Mouse (Mus musculus) heart, adult 2 months (tissue): ENCODE measurements around the gene Odf3b. TPM values are rescaled to one million over a fixed set of nuclear protein-coding genes. Genes with fewer than 3 reads are reported as not detected.
A peak's percentile ranks its signal among the peaks of the same experiment; 100 is the strongest.

Experiments
- DNase-seq, 2 experiments: peaks; one replicate each; pipeline ENCODE4 v3.0.0; 2021
- H3K27ac ChIP-seq: fragments of 200-600 bp; 2 replicates; pipeline ENCODE4 v1.8.1; 2022
- H3K27me3 ChIP-seq: fragments of 200-500 bp; 2 replicates; pipeline ENCODE4 v1.6.1; 2012; ENCODE audit warnings: mild to moderate bottlenecking, low read length, inconsistent platforms, mixed read lengths; ENCODE audit not compliant: control insufficient read depth, insufficient read depth
- H3K36me3 ChIP-seq: fragments of 200-500 bp; 2 replicates; pipeline ENCODE4 v1.6.1; 2012; ENCODE audit warnings: low read length, inconsistent platforms; ENCODE audit not compliant: control insufficient read depth, insufficient read depth
- H3K4me1 ChIP-seq: fragments of 200-500 bp; 2 replicates; pipeline ENCODE4 v1.6.1; 2011; ENCODE audit warnings: low read length; ENCODE audit not compliant: control insufficient read depth, insufficient read depth
- H3K4me3 ChIP-seq: fragments of 200-600 bp; 2 replicates; pipeline ENCODE4 v1.8.1; 2022
- H3K79me2 ChIP-seq: fragments of 200-500 bp; replicated peaks from 2 replicates; pipeline ENCODE4 v1.6.1; 2012; ENCODE audit warnings: mild to moderate bottlenecking, inconsistent platforms, low read length, moderate library complexity, mixed read lengths; ENCODE audit not compliant: control insufficient read depth, insufficient read depth
- H3K9ac ChIP-seq: fragments of 200-500 bp; 2 replicates; pipeline ENCODE4 v1.6.1; 2012; ENCODE audit warnings: low read depth, mild to moderate bottlenecking, control low read depth, inconsistent platforms, low read length, mixed read lengths
- CTCF ChIP-seq: fragments of 200-600 bp; IDR thresholded peaks from 2 replicates; pipeline ENCODE4 v1.8.1; 2022; ENCODE audit warnings: antibody characterized with exemption, mild to moderate bottlenecking, moderate library complexity
- EP300 ChIP-seq: fragments of 200-500 bp; IDR thresholded peaks from 2 replicates; pipeline ENCODE4 v1.6.1; 2011; ENCODE audit warnings: low read depth, low read length, control low read depth; ENCODE audit not compliant: insufficient read depth
- POLR2A ChIP-seq: fragments of 200-500 bp; IDR thresholded peaks from 2 replicates; pipeline ENCODE4 v1.6.1; 2011; ENCODE audit warnings: mild to moderate bottlenecking, low read depth, low read length, control low read depth; ENCODE audit not compliant: insufficient read depth
- WGBS: fragments of 180-500 bp; shearing (Covaris S2); methylation state at CpG from one replicate; pipeline ENCODE4 v1.1.7; 2018; 5-methylcytosine and 5-hydroxymethylcytosine counted together
- intact Hi-C: fragments of 180-260 bp; cut with DNase I; formaldehyde crosslinking; loops from one replicate; pipeline ENCODE4 v1.15.1; 2025
- polyA plus RNA-seq: library from polyadenylated mRNA; depleted of rRNA; stranded (reverse); fragments of >200 nt; gene quantifications from 2 replicates; pipeline ENCODE4 v1.2.3, GENCODE M21; 2012
- total RNA-seq, 2 experiments: library from RNA; stranded (reverse); gene quantifications; 2 replicates each; pipeline ENCODE4 v1.2.3; 2021

Gene Odf3b
- total and polyA plus RNA-seq, 3 experiments = 0.91 to 9.1 (median 0.94) TPM

DNA sequence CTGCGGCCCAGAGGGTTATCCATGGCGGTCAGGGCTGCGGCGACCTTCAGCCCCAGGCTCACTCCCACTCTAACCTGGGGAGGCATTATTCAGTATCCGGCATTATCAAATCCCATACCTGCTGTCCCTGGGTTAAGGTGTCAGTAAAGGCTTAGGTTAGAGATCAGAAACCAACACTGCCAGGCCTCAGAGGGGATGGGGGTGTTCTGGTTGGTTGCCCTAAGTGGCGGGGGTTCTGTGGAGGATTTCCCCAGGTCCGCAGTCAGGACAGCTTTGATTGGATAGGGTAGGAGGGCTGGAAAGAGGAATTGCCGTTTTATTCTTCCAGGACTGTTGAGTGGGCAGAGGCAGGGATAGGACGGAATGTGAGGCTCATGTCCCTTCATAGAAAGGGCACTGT lies 4.7 kb downstream of the Odf3b start:
- peak overlapping the region; percentile 99 for H3K27ac ChIP-seq
- H3K36me3 ChIP-seq = no peaks in the 10 kb centered on the region
- H3K79me2 ChIP-seq = no peaks in the 10 kb centered on the region
- H3K9ac ChIP-seq = peak overlapping the region; percentile 59
- H3K4me1 ChIP-seq = peaks cover 7% of the 10 kb centered on the region
- DNase-seq = no peak
- H3K27me3 ChIP-seq = 0 out of 2 replicates have a peak, but pooled peaks cover 2% of the 10 kb centered on the region
- WGBS = 44% methylated on average over 9 of the region's 9 CpGs
- peak overlapping the region; percentile 63 for H3K4me3 ChIP-seq
- intact Hi-C loops = loop anchor here (2.0 to 10.0 kb wide), 3 partner anchors 54 to 230 kb away; partner anchors contain the start of genes C730034F03Rik, Chkb, Gm44502 and Mapk11
- TF ChIP-seq CTCF = no peak; the same call in 1 of the 2 replicates
- TF ChIP-seq EP300 = no peak
- TF ChIP-seq POLR2A = no peak

- no peaks in the 10 kb centered on the region for H3K36me3 ChIP-seq
- H3K27ac ChIP-seq = peak within 1 kb of the TSS; percentile 99
- TF ChIP-seq POLR2A = peak; percentile 85
- TF ChIP-seq CTCF = peak; percentile 93
- peak; percentile 17; the same call in 1 of the 2 replicates for TF ChIP-seq EP300
- peak within 1 kb of the TSS; percentile 63 for H3K4me3 ChIP-seq
- WGBS = under 1% methylated on average over 42 of the region's 42 CpGs
- H3K79me2 ChIP-seq = no peaks in the 10 kb centered on the region
- peak within 1 kb of the TSS; percentile 73 for H3K9ac ChIP-seq
- H3K4me1 ChIP-seq = peaks cover 7% of the 10 kb centered on the region
- 0 out of 2 replicates have a peak, but pooled peaks cover 2% of the 10 kb centered on the region for H3K27me3 ChIP-seq
- DNase-seq = peak; percentile 92 to 95
- intact Hi-C loops = loop anchor here (2.0 to 10.0 kb wide), 4 partner anchors 19 to 229 kb away; partner anchors contain the start of genes C730034F03Rik, Chkb, Gm44502 and Lmf2
Measured at GRCm38 (mm10) chr15:89373762-89374248, 5.3 kb downstream of the Odf3b start, which contains the start of gene Sco2. Sco2 (minus strand) TSS chr15:89373846.

GRCm38 (mm10) chr15:89373027-89373761 lies 5.9 kb downstream of the Odf3b start:
- intact Hi-C loops = loop anchor here (2.0 to 10.0 kb wide), 2 partner anchors 18 to 228 kb away; partner anchors contain the start of genes Lmf2, Mapk11, Mapk12 and Ncaph2
- peak overlapping the region; percentile 73 for H3K9ac ChIP-seq

DNA sequence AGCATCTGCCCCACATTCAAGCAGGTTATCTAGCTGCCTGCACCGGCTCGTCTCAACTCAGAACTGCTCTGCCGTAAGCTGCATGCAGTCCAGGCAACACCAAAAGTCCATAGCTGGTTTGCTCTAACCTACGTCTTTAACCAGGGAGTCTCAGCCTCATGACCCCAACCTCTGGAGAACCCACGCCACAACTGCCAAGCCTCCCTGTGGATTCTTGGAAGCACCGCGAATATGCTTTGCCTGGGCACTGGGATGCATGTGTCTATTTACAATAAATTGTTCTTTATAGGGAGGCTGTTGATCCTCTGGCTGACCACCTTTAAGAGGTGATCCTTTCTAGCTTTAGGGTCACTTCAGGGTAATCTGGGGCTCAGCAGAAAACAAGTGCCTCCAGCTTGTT lies 6.5 kb downstream of the Odf3b start:
- 80% methylated on average over 7 of the region's 7 CpGs for WGBS
- peak in 1 of 2 experiments; percentile 23 for DNase-seq
- H3K27me3 ChIP-seq = 0 out of 2 replicates have a peak, but pooled peaks cover 1% of the 10 kb centered on the region
- H3K79me2 ChIP-seq = no peaks in the 10 kb centered on the region
- H3K9ac ChIP-seq = peak overlapping the region; percentile 73
- no peak for TF ChIP-seq EP300
- TF ChIP-seq CTCF = no peak
- no peak for TF ChIP-seq POLR2A
- H3K36me3 ChIP-seq = no peaks in the 10 kb centered on the region
- peak overlapping the region; percentile 7; the same call in 1 of the 2 replicates for H3K27ac ChIP-seq
- intact Hi-C loops = loop anchor here (2.0 to 10.0 kb wide), 2 partner anchors 18 to 228 kb away; partner anchors contain the start of genes Lmf2, Mapk11, Mapk12 and Ncaph2
- H3K4me3 ChIP-seq = no peak overlapping the region
- peaks cover 7% of the 10 kb centered on the region for H3K4me1 ChIP-seq

More at GRCm38 (mm10) chr15:89373027-89373761, 5.9 kb downstream of the Odf3b start:
- no peaks in the 10 kb centered on the region for H3K36me3 ChIP-seq
- no peaks in the 10 kb centered on the region for H3K79me2 ChIP-seq
- WGBS = 2% methylated on average over 35 of the region's 35 CpGs
- peak; percentile 78 for TF ChIP-seq CTCF
- no peak for TF ChIP-seq EP300
- 0 out of 2 replicates have a peak, but pooled peaks cover 2% of the 10 kb centered on the region for H3K27me3 ChIP-seq
- peaks cover 7% of the 10 kb centered on the region for H3K4me1 ChIP-seq
- peak overlapping the region; percentile 99 for H3K27ac ChIP-seq
- DNase-seq = peak; percentile 89
- peak overlapping the region; percentile 63 for H3K4me3 ChIP-seq

DNA sequence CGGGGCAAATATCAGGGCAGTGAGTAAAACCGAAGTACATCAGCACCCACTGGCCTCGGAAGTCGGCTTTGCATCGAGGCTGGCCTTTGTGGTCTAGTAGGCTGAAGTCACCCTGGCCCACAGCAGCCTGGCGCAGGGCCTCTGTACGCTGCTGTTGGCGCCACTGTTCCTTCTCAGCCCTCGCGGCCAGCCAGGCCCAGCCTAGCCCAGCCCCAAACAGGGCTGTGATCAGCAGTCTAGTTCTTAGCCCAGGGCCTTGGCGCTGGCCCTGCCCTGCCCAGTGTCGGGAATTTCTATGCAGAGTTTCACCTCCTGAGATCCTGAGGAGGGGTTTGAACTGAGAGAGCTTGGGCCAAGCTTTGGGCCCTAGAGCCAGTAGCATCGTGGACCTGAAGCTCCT lies 7.0 kb downstream of the Odf3b start:
- peak in 1 of 2 experiments; percentile 17 for DNase-seq
- Histone ChIP-seq H3K4me3 (no peak overlapping the region), H3K27ac (no peak overlapping the region), H3K79me2 (no peaks in the 10 kb centered on the region), H3K27me3 (no peaks in the 10 kb centered on the region), H3K4me1 (peaks cover 7% of the 10 kb centered on the region), H3K36me3 (no peaks in the 10 kb centered on the region), H3K9ac (no peak overlapping the region)
- intact Hi-C loops = loop anchor here (2.0 to 10.0 kb wide), 2 partner anchors 17 to 227 kb away; partner anchors contain the start of genes Lmf2, Mapk11, Mapk12 and Ncaph2
- 86% methylated on average over 13 of the region's 13 CpGs for whole genome bisulfite sequencing
- TF ChIP-seq EP300 = no peak
- no peak for TF ChIP-seq CTCF
- TF ChIP-seq POLR2A = no peak

DNA sequence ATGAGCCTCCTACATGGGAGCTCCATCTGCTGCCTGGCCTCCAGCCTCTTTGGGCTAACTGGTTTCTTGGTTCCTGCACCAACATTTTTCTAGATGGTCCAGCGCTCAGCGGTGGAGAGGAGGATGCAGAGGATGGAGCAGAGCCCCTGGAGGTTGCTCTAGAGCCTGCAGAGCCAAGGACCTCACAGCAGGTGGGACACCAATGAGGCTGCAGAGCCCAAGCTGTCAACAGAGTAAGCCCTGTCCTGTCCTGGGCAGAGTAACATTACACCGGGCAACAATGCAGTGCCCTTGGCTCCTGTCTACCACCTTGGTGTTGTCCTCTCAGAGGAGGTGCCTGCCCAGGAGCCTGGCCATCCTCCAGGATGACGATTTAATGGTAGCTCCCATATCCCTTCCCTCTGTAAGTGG lies 13.9 kb downstream of the Odf3b start:
- WGBS = 84% methylated on average over 4 of the region's 4 CpGs
- intact Hi-C loops = no loop called here

More for the DNA sequence above, 13.9 kb downstream of the Odf3b start:
- Histone ChIP-seq H3K9ac (no peak overlapping the region), H3K36me3 (no peaks in the 10 kb centered on the region), H3K27ac (no peak overlapping the region), H3K79me2 (no peaks in the 10 kb centered on the region; the same call in 1 of the 2 replicates), H3K4me3 (no peak overlapping the region), H3K27me3 (no peaks in the 10 kb centered on the region), H3K4me1 (no peaks in the 10 kb centered on the region)
- TF ChIP-seq POLR2A = no peak
- no peak for TF ChIP-seq EP300
- no peak for TF ChIP-seq CTCF
- DNase-seq = no peak
